Mouse (Mus musculus): ENCODE results near the gene Fam172a.

The Fam172a gene

DNA sequence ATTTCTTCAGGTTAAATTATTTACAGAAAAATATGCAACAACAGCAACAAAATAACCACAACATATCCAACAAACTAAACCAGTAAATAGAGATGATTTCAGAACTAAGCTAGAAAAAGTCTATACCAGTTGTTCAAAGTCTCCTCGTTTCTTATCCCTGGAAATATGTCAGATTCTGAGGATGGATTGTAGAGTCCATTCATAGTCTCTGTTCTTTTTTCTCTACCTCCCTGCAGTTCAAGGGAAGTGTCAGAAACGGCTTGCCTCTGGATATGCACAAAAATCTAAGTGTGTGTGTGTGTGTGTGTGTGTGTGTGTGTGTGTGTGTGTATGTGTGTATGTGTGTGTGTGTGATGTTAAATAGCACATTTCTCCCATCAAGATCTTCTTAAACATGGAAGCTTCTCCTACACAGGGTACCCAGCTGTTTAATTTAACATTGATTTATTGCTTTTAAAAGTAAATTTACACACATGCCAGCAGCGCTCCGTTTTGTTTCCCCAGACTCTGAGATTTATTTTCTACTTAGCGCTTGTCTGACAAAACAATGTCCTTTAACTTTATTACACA is 475.6 kb downstream of the Fam172a start:
- in situ Hi-C loops (cut with MboI, MseI): no loop called here

- in situ Hi-C loops (cut with MboI, MseI): no loop called here
Observed at GRCm38 (mm10) chr13:78178021-78178420, 476.2 kb downstream of the Fam172a start.

DNA sequence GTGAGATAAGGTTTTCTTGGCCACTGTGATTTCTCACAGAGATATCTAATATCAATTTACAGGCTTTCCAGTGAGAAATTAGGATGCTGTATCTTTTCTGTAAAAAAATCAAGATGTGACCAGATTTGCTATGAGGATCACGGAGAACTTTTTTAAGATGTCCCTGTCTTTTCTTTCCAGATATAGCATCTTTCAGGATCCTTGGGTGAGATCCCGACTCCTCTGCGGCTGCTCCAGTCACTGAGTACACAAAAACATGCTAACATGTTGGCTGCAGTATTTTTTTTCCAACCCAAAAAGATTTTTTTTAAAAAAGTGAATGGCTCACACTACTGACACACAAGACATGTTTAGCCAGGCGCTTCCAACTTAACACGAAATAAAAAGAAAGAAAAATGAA is 476.9 kb downstream of the Fam172a start:
- in situ Hi-C loops (cut with MboI, MseI): no loop called here

GRCm38 (mm10) chr13:78179312-78180097 is 477.7 kb downstream of the Fam172a start:
- in situ Hi-C loops (cut with MboI, MseI): loop anchor here (10.0 kb wide), 1 partner anchor 195 kb away; no protein-coding TSS in a partner anchor

DNA sequence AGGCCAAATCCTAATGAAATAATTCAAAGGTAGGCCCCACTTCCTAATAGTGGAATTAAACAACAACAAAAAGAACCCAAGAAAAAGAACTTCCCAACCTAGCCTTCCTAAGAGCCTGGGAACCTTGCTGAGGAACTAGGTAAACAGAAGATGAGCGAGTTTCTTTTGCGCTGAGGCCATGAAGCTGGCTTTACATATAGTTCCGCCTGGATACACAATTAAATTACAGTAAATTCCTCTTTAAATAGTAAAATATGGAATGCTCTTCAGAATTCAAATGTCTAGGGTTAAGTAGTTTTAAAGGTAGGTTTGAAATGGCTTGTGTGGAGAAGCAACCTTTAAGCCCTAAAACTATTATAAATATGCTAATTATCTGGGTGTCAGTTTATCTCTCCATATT is 478.4 kb downstream of the Fam172a start:
- in situ Hi-C loops (cut with MboI, MseI): loop anchor here (10.0 kb wide), 1 partner anchor 195 kb away; no protein-coding TSS in a partner anchor

DNA sequence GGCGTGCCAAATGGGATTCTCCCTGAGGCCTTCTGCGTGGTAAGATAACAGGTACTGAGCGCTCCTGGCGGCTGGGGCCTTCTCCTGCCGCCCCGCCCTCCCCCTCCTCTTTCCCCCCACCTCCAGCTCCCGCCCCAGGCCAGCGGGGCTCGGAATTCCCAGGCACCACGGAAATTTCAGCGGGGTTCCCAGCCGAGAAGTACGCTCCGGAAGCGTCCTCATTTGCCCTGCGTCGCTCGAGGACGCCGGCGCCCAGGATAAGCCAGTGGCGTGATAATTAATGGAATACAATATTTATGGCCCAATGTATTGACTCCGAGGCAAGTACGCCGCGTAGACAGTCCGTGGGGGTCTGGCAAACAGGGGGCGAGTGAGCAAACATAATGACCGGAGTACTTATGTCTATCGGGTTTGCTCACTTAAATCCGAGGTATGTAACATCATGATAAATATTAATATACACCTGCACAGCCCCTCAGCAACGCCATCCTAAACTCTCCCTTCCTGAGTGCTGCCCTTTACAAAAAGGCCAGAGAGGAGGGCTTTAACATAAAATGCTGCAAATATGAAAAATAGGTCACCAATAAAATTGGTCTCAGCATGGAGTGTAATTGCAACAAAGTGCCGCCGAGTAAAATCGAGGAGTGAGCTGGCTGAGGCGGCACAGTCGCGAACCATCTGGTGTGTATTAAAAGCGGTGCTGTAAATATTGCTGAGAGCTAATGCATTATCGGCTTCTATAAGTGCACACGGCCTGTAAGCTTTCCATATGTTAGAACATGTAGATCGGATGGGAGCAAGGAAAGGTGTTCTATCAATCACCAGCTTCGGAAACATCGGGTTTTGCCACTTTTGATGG is 479.5 kb downstream of the Fam172a start:
- in situ Hi-C loops (cut with MboI, MseI): loop anchor here (10.0 kb wide), 1 partner anchor 196 kb away; no protein-coding TSS in a partner anchor

- in situ Hi-C loops (cut with MboI, MseI): loop anchor here (10.0 kb wide), 1 partner anchor 197 kb away; no protein-coding TSS in a partner anchor
Observed at GRCm38 (mm10) chr13:78181930-78182558, 480.2 kb downstream of the Fam172a start.

- in situ Hi-C loops (cut with MboI, MseI): loop anchor here (10.0 kb wide), 1 partner anchor 198 kb away; no protein-coding TSS in a partner anchor
Observed at GRCm38 (mm10) chr13:78183004-78183403, 481.2 kb downstream of the Fam172a start.

- in situ Hi-C loops (cut with MboI, MseI): loop anchor here (10.0 kb wide), 1 partner anchor 199 kb away; no protein-coding TSS in a partner anchor
Observed at GRCm38 (mm10) chr13:78183986-78184385, 482.2 kb downstream of the Fam172a start.

GRCm38 (mm10) chr13:78184786-78185466 is 483.1 kb downstream of the Fam172a start:
- in situ Hi-C loops (cut with MboI, MseI): loop anchor here (10.0 kb wide), 1 partner anchor 200 kb away; no protein-coding TSS in a partner anchor

- in situ Hi-C loops (cut with MboI, MseI): loop anchor here (10.0 kb wide), 1 partner anchor 202 kb away; no protein-coding TSS in a partner anchor
Observed at GRCm38 (mm10) chr13:78186340-78186946, 484.6 kb downstream of the Fam172a start.

DNA sequence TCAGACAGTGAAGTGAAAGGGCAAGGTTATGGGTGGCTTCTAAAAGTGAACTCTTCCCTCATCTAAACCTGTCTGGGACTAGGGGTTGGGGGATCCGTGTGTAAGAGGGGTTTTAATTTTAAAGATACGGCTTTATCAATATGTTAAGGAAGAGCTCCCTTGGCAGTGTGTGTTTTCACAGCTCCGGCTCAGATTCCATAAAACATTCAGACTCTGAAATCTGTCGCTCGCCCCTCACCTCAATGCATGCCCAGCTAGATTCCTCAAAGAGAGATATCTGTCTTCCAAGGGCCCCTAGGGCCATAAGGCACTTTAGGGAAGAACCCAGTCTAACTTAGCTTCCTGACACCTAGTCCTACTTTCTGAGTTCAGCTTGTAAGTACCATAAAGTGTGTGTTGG is 486.0 kb downstream of the Fam172a start:
- in situ Hi-C loops (cut with MboI, MseI): loop anchor here (10.0 kb wide), 1 partner anchor 203 kb away; no protein-coding TSS in a partner anchor

DNA sequence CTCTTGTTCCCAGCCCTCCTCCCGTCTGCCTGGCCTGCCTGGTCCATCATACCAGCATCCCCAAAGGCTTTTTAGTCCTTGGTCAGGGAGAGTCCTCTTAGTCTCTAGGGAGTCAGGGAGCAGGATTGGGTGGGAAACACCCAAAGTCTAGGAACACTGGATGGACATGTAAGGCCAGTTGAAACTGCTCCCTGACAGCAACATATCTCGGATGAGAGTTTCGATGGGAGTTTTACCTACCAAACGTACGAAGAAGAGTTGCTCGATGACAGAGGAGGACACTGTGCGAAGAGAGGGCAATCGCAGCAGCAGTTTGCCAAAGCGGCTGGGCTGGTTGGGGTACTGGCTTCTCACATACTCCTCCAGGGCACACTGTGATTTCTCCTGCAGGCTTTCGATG is 487.8 kb downstream of the Fam172a start:
- in situ Hi-C loops (cut with MboI, MseI): loop anchor here (10.0 kb wide), 1 partner anchor 205 kb away; no protein-coding TSS in a partner anchor

GRCm38 (mm10) chr13:78193211-78193610 is 491.4 kb downstream of the Fam172a start:
- in situ Hi-C loops (cut with MboI, MseI): no loop called here

GRCm38 (mm10) chr13:78194135-78194849 is 492.5 kb downstream of the Fam172a start:
- in situ Hi-C loops (cut with MboI, MseI): no loop called here

- in situ Hi-C loops (cut with MboI, MseI): no loop called here
Observed at GRCm38 (mm10) chr13:78194850-78195600, 493.2 kb downstream of the Fam172a start.

GRCm38 (mm10) chr13:78195601-78196115 is 493.8 kb downstream of the Fam172a start:
- in situ Hi-C loops (cut with MboI, MseI): no loop called here

DNA sequence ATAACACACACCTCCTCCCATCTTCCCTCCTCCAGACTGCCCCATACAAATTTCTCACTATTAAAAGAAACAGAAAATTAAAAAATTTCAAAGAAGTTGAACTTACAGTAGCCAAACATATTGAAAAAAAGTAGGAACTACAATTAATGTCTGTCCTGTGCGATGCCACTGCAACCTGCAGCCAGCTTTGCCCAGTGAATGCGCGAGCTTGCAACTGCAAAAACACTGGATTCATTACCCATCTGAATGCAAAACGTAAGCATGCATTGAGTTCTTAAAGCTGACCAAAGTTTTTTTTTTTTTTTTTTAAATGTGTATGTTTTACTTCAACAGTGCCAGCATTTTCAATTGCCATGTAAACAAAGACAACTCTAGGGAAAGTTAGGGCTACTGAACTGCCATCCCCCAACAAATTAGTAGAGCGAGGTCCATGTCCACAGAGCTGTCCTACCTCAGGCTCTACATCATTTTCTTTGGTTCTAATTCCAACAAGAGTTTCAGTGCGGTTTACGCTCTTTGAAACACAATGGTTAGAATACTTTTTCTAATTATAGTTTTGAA is 494.5 kb downstream of the Fam172a start:
- in situ Hi-C loops (cut with MboI, MseI): no loop called here
